Mouse (Mus musculus) embryonic fibroblast, embryonic 13.5 days (primary cell): Measurements from ENCODE around the gene Taf8.
A peak's percentile ranks its signal among the peaks of the same experiment; 100 is the strongest.

ENCODE experiments used
- CTCF ChIP-seq: IDR thresholded peaks from 2 replicates; pipeline ENCODE4 v1.5.1; 2011; ENCODE audit warnings: mild to moderate bottlenecking, control low read depth, low read length, moderate library complexity, borderline replicate concordance; ENCODE audit not compliant: insufficient read depth
- POLR2A ChIP-seq: IDR thresholded peaks from 2 replicates; pipeline ENCODE4 v1.6.1; 2011; ENCODE audit warnings: low read depth, mild to moderate bottlenecking, control low read depth, low read length, moderate library complexity

DNA sequence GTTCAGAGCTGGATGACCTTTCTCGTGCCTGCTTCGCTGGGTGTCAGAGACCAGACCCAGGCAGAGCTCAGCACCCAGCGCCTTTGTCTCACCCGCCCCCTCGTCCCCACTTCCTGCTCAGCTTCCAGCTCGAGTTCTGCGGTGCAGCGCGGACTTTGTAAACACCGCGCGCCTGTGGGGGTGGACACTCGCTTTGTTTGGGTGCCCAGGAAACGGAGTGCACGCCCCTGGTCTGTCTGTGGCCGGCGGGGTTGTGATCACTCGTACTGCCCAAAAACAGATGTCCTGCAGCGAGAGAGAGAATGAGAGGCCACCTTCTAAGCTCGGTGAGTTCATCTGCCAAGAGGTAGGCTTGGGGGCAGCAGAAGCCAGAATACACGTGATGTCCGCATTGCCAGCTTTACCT lies 2.9 kb upstream of the Taf8 start, which contains the start of gene Ccnd3:
- no peak for TF ChIP-seq CTCF
- TF ChIP-seq POLR2A, result peak; percentile 51; the same call in 1 of the 2 replicates
